Mouse (Mus musculus) large intestine, adult 2 months (tissue): ENCODE data around the gene Hdac5. TPM values are rescaled to one million over a fixed set of nuclear protein-coding genes. Genes with fewer than 3 reads are reported as not detected.
A peak's percentile ranks its signal among the peaks of the same experiment; 100 is the strongest.

Source experiments
- DNase-seq: peaks from one replicate; pipeline ENCODE4 v3.0.0-alpha.2; 2012; ENCODE audit warnings: low read depth, low spot score
- WGBS: fragments of 180-500 bp; shearing (Covaris S2); methylation state at CpG from one replicate; pipeline ENCODE4 v1.1.7; 2018; 5-methylcytosine and 5-hydroxymethylcytosine counted together
- polyA plus RNA-seq: library from polyadenylated mRNA; depleted of rRNA; stranded (reverse); fragments of >200 nt; gene quantifications from 2 replicates; pipeline ENCODE4 v1.2.3, GENCODE M21; 2012

Gene Hdac5
- polyA plus RNA-seq, 1 experiment, result 30.3 TPM

- DNase-seq, result no peak
- WGBS, result 63% methylated on average over 5 of the region's 5 CpGs
Observed at GRCm38 (mm10) chr11:102241874-102242273, 11.9 kb upstream of the Hdac5 start.

GRCm38 (mm10) chr11:102241246-102241645 lies 11.3 kb upstream of the Hdac5 start:
- WGBS, result 48% methylated on average over 5 of the region's 5 CpGs
- no peak for DNase-seq

GRCm38 (mm10) chr11:102240636-102241035 lies 10.7 kb upstream of the Hdac5 start:
- DNase-seq, result no peak
- WGBS, result 88% methylated on average over 6 of the region's 6 CpGs

- WGBS, result 74% methylated on average over 2 of the region's 2 CpGs
- DNase-seq, result no peak
Observed at GRCm38 (mm10) chr11:102236022-102236421, 6.1 kb upstream of the Hdac5 start.

GRCm38 (mm10) chr11:102229331-102229953 lies 524 bp downstream of the Hdac5 start:
- WGBS, result under 1% methylated on average over 47 of the region's 47 CpGs
- DNase-seq, result no peak

GRCm38 (mm10) chr11:102228646-102229268 lies 1.2 kb downstream of the Hdac5 start:
- no peak for DNase-seq
- WGBS, result 15% methylated on average over 6 of the region's 7 CpGs

- no peak for DNase-seq
- 65% methylated on average over 9 of the region's 9 CpGs for WGBS
Observed at GRCm38 (mm10) chr11:102228191-102228545, 1.8 kb downstream of the Hdac5 start.

GRCm38 (mm10) chr11:102227270-102228190 lies 2.4 kb downstream of the Hdac5 start:
- DNase-seq, result no peak
- WGBS, result 64% methylated on average over 12 of the region's 12 CpGs

GRCm38 (mm10) chr11:102226067-102226978 lies 3.6 kb downstream of the Hdac5 start:
- 70% methylated on average over 12 of the region's 12 CpGs for WGBS

GRCm38 (mm10) chr11:102225221-102225620 lies 4.7 kb downstream of the Hdac5 start:
- no peak for DNase-seq
- 54% methylated on average over 5 of the region's 5 CpGs for WGBS

More at GRCm38 (mm10) chr11:102226067-102226978, 3.6 kb downstream of the Hdac5 start:
- no peak for DNase-seq

GRCm38 (mm10) chr11:102224686-102225085 lies 5.3 kb downstream of the Hdac5 start:
- no peak for DNase-seq
- 39% methylated on average over 22 of the region's 22 CpGs for WGBS

- 59% methylated on average over 6 of the region's 6 CpGs for WGBS
- DNase-seq, result no peak
Observed at GRCm38 (mm10) chr11:102223166-102223565, 6.8 kb downstream of the Hdac5 start.

- no peak for DNase-seq
- WGBS, result 68% methylated on average over 8 of the region's 8 CpGs
Observed at GRCm38 (mm10) chr11:102221954-102222351, 8.0 kb downstream of the Hdac5 start.

GRCm38 (mm10) chr11:102221243-102221953 lies 8.6 kb downstream of the Hdac5 start:
- 84% methylated on average over 8 of the region's 8 CpGs for WGBS
- no peak for DNase-seq

GRCm38 (mm10) chr11:102220451-102220850 lies 9.5 kb downstream of the Hdac5 start:
- WGBS, result 32% methylated on average over 6 of the region's 6 CpGs
- no peak for DNase-seq

GRCm38 (mm10) chr11:102219994-102220346 lies 10.0 kb downstream of the Hdac5 start:
- WGBS, result 38% methylated on average over 4 of the region's 4 CpGs
- no peak for DNase-seq

- 37% methylated on average over 14 of the region's 14 CpGs for WGBS
- no peak for DNase-seq
Observed at GRCm38 (mm10) chr11:102219247-102219993, 10.5 kb downstream of the Hdac5 start.

- peak; percentile 80 for DNase-seq
- WGBS, result 0% methylated on average over 10 of the region's 10 CpGs
Observed at GRCm38 (mm10) chr11:102218783-102219182, 11.2 kb downstream of the Hdac5 start.
